Mouse (Mus musculus): ENCODE data around the gene Snx10.
A peak's percentile ranks its signal among the peaks of the same experiment; 100 is the strongest.

Snx10 gene

GRCm38 (mm10) chr6:51587266-51587665 is 63.6 kb downstream of the Snx10 start:
- DNase-seq: no peak

GRCm38 (mm10) chr6:51591264-51591663 is 67.6 kb downstream of the Snx10 start:
- DNase-seq: no peak

GRCm38 (mm10) chr6:51591844-51592243 is 68.1 kb downstream of the Snx10 start:
- no peak for DNase-seq

DNA sequence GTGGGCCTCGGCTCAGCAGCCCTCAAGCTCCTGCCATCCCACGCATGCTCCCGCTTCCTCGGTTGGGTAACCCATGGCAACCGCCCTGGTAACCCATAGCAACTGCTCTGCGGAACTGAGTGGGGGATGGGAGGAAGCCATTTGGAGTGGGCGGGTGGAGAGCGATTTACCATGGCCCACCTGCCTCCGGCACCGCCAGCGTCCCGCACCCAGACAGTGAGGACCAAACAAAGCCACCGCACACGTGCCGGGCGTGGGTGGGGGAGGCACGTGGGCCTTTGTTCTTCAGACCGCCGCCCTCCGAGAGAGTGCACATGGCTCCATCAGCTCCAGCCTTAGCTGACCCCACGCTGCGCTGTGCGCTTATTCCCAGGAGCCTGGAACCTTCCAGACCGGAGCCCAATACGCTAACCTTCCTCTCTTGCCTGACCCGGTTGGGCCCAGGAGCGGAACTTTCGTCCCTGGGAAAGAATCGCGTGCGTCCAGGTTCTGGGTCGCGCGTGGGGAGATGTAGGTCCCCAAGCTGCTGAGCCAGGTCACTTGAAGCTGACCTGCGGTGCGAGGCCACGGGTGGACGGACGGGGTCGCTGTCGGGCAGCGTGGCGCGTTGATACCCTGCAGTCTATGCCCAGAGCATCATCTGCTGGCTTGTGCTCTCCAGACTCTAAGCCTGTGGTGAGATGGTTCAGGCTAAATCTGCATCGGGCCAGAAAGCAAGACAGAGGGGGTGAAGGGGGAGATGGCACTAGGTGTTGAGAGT is 68.8 kb downstream of the Snx10 start:
- DNase-seq: peak; percentile 68 to 75

- no peak for DNase-seq
These were observed 69.8 kb downstream of the Snx10 start for GRCm38 (mm10) chr6:51593446-51594035.

DNA sequence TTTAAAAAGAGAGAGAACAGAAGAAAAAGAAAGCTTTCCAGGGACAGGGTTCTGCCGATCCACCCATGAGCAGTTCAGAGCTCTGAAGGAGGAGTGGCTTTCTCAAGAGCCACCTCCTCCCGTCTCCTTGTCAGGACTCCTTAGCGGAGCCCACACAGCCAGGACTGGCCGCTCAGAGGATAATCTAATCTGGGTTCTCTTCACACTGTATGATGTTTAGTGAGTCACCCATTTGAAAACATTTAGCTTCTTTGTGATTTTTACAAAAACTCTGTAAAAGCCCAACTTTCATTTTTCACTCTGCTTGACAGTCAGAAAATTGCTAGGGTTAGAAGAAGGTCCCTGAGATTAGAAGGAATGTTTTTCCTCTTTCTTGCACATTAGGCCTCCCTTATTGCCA is 70.8 kb downstream of the Snx10 start:
- DNase-seq: no peak

DNA sequence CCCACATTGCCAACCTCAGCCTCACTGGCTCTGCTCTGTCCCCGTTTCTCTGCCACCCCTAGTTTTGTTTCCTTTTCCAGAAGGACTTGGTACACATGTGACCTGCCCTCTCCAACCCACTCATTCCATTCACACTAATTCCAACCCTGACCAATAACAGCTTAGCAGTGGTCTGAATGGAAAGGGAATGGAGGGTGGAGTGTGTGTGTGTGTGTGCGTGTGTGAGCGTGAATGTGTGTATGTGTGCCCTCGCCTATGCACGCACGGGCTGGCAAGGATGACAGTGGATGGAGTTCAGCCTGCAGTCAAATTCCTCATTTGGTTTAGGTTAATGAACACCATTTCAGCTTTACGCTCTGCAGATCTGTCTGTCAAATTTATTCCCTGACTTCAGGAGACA is 74.4 kb downstream of the Snx10 start:
- no peak for DNase-seq

GRCm38 (mm10) chr6:51600412-51600811 is 76.7 kb downstream of the Snx10 start:
- no peak for DNase-seq

DNA sequence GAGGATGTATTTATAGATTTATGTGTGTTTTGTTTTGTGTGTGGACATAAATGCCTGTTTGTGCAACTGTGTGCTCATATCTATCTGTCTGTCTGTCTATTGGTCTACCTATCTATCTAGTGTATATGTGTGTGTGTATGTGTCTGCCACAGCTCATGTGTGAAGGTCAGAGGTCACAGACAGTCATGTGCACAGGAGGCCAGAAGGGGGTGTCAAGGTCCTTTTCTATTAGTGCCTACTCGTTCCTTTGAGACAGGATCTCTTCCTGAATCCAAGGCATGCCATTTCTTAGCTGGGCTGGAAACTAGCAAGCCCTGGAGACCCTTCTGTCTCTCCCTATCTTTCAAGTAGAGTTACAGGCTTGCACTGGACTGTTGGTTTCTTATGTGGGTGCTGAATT is 78.6 kb downstream of the Snx10 start:
- no peak for DNase-seq

- DNase-seq: no peak
These were observed 80.0 kb downstream of the Snx10 start for GRCm38 (mm10) chr6:51603691-51604090.

GRCm38 (mm10) chr6:51606245-51606644 is 82.5 kb downstream of the Snx10 start:
- DNase-seq: no peak

GRCm38 (mm10) chr6:51606803-51607202 is 83.1 kb downstream of the Snx10 start:
- no peak for DNase-seq

- peak; percentile 15 to 41 for DNase-seq
These were observed 87.9 kb downstream of the Snx10 start for GRCm38 (mm10) chr6:51611621-51612020.

GRCm38 (mm10) chr6:51612371-51613051 is 88.8 kb downstream of the Snx10 start:
- DNase-seq: peak; percentile 52 to 63

- peak in 1 of 2 experiments; percentile 9 for DNase-seq
These were observed 90.0 kb downstream of the Snx10 start for GRCm38 (mm10) chr6:51613661-51614060.

DNA sequence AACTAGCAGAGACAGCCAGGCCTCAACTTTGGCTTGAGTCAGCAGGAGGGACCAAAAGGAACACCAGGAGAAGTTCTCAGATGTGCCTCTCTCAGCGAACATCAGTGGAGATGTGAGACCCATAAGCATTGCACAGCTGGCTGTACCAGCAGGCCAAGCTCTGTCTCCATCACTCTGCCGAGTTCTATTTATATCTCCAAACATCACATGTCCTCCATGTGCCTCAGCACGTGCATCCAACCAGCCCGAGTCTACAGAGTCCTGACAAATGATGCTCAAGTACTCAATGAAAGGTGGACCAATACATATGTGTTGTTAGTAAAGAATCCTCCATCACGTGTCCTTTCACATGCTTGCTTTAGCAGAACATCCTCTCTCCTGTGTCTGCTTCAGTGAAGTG is 103.1 kb downstream of the Snx10 start:
- DNase-seq: no peak

GRCm38 (mm10) chr6:51629671-51630070 is 106.0 kb downstream of the Snx10 start:
- peak in 1 of 2 experiments; percentile 19 for DNase-seq

DNA sequence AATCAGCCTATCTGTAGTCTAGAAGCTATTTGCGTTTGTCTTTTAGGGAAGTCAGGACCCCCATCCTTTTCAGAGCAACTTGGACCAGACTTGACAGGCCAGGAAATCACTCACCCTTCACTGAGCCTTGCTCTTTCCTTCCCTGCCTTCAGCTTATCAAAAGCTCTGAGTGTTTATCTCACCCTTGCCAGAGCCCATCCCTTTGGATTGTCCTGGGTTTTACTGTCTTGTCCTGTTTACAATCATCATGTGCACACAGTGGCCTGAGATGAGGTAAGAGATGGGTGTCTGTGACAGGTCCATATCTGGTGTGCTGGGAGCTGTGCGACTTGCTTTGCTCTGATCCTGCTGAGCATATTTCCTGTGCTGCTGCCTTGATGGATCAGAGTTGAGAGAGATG is 106.5 kb downstream of the Snx10 start:
- peak; percentile 40 to 73 for DNase-seq

- DNase-seq: no peak
These were observed 109.4 kb downstream of the Snx10 start for GRCm38 (mm10) chr6:51632928-51633662.

DNA sequence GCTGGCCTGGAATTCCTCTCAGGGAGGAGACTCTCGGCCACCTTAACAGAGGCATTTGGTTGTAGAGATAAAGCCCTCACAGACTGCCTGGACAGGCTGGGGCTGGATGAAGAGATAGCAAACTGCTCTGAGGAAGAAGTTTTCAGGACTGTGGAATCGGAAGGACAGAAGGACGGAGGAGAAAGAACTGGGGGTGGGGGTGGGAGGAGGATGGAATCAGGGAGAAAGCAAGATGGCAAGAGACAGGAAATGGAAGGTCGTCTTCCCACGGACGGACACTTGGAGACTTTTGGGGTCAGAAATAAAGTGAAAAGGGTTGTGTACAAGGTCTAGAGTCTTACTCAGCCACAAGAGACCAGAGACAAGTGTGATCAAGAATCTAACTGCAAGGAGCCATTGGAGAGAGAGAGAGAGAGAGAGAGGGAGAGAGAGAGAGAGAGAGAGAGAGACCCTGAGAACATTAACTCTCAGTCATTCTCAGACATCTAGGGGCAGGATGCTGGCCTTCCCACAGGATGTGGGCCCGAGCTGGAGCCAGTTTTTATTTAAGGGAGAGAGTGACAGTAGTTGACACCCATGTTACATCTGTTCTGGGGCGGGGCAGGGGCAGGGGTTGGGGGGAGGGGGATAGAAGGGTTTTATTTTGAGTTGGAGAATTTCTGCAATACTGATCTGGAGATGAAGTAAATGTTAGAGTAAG is 110.1 kb downstream of the Snx10 start:
- peak in 1 of 2 experiments; percentile 29 for DNase-seq

DNA sequence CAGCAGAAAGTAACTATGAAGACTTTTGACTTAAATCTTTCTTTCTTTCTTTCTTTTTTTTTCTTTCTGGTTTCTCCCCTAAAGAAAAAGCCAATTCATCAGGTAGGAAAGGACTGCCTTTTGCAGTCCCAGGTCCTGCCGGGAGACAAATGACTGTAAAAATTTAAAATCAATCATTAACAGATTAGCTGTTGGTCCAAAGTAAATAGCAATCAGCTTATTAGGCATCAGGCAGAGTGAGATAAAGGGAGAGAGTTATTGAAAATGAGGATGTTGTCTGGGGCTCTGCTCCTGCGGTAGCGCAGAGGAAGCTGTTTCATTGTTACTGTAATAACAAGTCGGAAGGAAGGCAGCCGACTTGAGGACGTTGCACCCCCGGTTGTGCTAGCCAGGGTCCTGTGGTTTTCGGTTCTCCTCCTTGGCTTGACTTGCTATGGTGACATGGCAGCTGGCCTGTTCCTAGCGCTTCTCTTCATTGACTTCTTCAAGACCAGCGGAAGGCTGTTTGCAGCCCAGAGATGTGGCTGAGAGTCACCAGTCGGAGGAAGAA is 112.4 kb downstream of the Snx10 start:
- peak; percentile 30 to 48 for DNase-seq
